Mouse (Mus musculus) liver, postnatal 0 days (tissue): ENCODE data around the gene Cldn14. TPM values are rescaled to one million over a fixed set of nuclear protein-coding genes. Genes with fewer than 3 reads are reported as not detected.

ENCODE experiments used
- ATAC-seq: fragments of 200-750 bp; cut with Nextera tagmentation; 2 replicates; pipeline ENCODE4 v1.8.0; 2017; ENCODE audit warnings: mild to moderate bottlenecking, moderate library complexity
- DNase-seq: peaks from one replicate; pipeline ENCODE4 v3.0.0-alpha.2; 2016
- H3K27ac ChIP-seq: fragments of 300-500 bp; sonication (generic); 2 replicates; pipeline ENCODE4 v1.5.1; 2014; ENCODE audit warnings: antibody characterized with exemption, moderate library complexity, mild to moderate bottlenecking, low read depth
- H3K27me3 ChIP-seq: fragments of 300-500 bp; sonication (generic); 2 replicates; pipeline ENCODE4 v1.6.1; 2014; ENCODE audit warnings: low read length, control low read depth, mixed read lengths; ENCODE audit not compliant: insufficient read depth
- H3K36me3 ChIP-seq: fragments of 300-500 bp; sonication (generic); replicated peaks from 2 replicates; pipeline ENCODE4 v1.6.1; 2014; ENCODE audit warnings: mild to moderate bottlenecking, control low read depth, low read length, moderate library complexity, mixed read lengths; ENCODE audit not compliant: insufficient read depth
- H3K4me1 ChIP-seq: fragments of 300-500 bp; sonication (generic); 2 replicates; pipeline ENCODE4 v1.6.1; 2014; ENCODE audit warnings: antibody characterized with exemption, mild to moderate bottlenecking, control low read depth; ENCODE audit not compliant: insufficient read depth
- H3K4me2 ChIP-seq: fragments of 300-500 bp; sonication (generic); 2 replicates; pipeline ENCODE4 v1.6.1; 2014; ENCODE audit warnings: low read depth, mild to moderate bottlenecking, low read length, moderate library complexity, mixed read lengths
- H3K4me3 ChIP-seq: fragments of 300-500 bp; sonication (generic); 2 replicates; pipeline ENCODE4 v1.5.1; 2014; ENCODE audit warnings: low read depth, low read length
- H3K9ac ChIP-seq: fragments of 300-500 bp; sonication (generic); replicated peaks from 2 replicates; pipeline ENCODE4 v1.6.1; 2014; ENCODE audit warnings: mild to moderate bottlenecking, moderate library complexity
- H3K9me3 ChIP-seq: fragments of 300-500 bp; sonication (generic); 2 replicates; pipeline ENCODE4 v1.6.1; 2016; ENCODE audit warnings: mild to moderate bottlenecking, control low read depth, low read length, mixed read lengths
- CTCF ChIP-seq: sonication (generic); IDR thresholded peaks from 2 replicates; pipeline ENCODE4 v1.5.1; 2016; ENCODE audit warnings: antibody characterized with exemption, low read depth
- EP300 ChIP-seq: IDR thresholded peaks from 2 replicates; pipeline ENCODE4 v1.6.1; 2016; ENCODE audit warnings: antibody characterized with exemption, low read depth, mild to moderate bottlenecking
- WGBS: fragments of 180-500 bp; shearing (Covaris S2); extraction: QIAGEN DNeasy Blood & Tissue Kit; methylation state at CpG from one replicate; pipeline ENCODE4 v1.1.7; 2014; ENCODE audit not compliant: insufficient replicate concordance; 5-methylcytosine and 5-hydroxymethylcytosine counted together
- polyA plus RNA-seq: library from polyadenylated mRNA; unstranded; fragments of >200 nt; fragmentation: Nextera tagmentation; extraction: Ambion mirVana; gene quantifications from 2 replicates; pipeline ENCODE4 v1.2.1, GENCODE M21; 2015

Cldn14 gene
- polyA plus RNA-seq, 1 experiment from 2014 or later, result 8.6 TPM

GRCm38 (mm10) chr16:94011224-94011623 is 2.6 kb upstream of the Cldn14 start:
- Histone ChIP-seq H3K36me3 (no peaks in the 10 kb centered on the region), H3K4me3 (no peak overlapping the region), H3K9me3 (no peaks in the 10 kb centered on the region), H3K27ac (no peak overlapping the region), H3K4me1 (no peaks in the 10 kb centered on the region; the same call in 1 of the 2 replicates), H3K27me3 (no peaks in the 10 kb centered on the region), H3K4me2 (no peak overlapping the region), H3K9ac (no peak overlapping the region)
- no peak for ATAC-seq
- 9% methylated on average over 5 of the region's 5 CpGs for WGBS
- no peak for DNase-seq
- no peak for TF ChIP-seq EP300
- TF ChIP-seq CTCF, result no peak

- H3K27ac ChIP-seq, result no peak overlapping the region
- ATAC-seq (no peak), DNase-seq (no peak)
- 76% methylated on average over 3 of the region's 3 CpGs for WGBS
- H3K9ac ChIP-seq, result no peak overlapping the region
- H3K4me2 ChIP-seq, result no peak overlapping the region
- no peaks in the 10 kb centered on the region for H3K27me3 ChIP-seq
- no peak overlapping the region for H3K4me3 ChIP-seq
- H3K36me3 ChIP-seq, result no peaks in the 10 kb centered on the region
- no peaks in the 10 kb centered on the region for H3K9me3 ChIP-seq
- TF ChIP-seq CTCF (no peak), EP300 (no peak)
- H3K4me1 ChIP-seq, result no peaks in the 10 kb centered on the region; the same call in 1 of the 2 replicates
These were observed 2.0 kb upstream of the Cldn14 start for GRCm38 (mm10) chr16:94010633-94011032.

GRCm38 (mm10) chr16:94010156-94010555 is 1.5 kb upstream of the Cldn14 start:
- no peak overlapping the region for H3K9ac ChIP-seq
- no peak overlapping the region for H3K4me2 ChIP-seq
- WGBS, result 72% methylated on average over 5 of the region's 5 CpGs
- no peaks in the 10 kb centered on the region for H3K36me3 ChIP-seq
- ATAC-seq (no peak), DNase-seq (no peak)
- no peaks in the 10 kb centered on the region; the same call in 1 of the 2 replicates for H3K4me1 ChIP-seq
- no peaks in the 10 kb centered on the region for H3K9me3 ChIP-seq
- no peak for TF ChIP-seq EP300
- TF ChIP-seq CTCF, result no peak
- no peak overlapping the region for H3K4me3 ChIP-seq
- H3K27me3 ChIP-seq, result no peaks in the 10 kb centered on the region
- no peak overlapping the region for H3K27ac ChIP-seq

- TF ChIP-seq CTCF (no peak), EP300 (no peak)
- Histone ChIP-seq H3K9ac (no peak overlapping the region), H3K27me3 (no peaks in the 10 kb centered on the region), H3K9me3 (no peaks in the 10 kb centered on the region), H3K4me2 (no peak overlapping the region), H3K4me3 (no peak overlapping the region), H3K36me3 (no peaks in the 10 kb centered on the region), H3K4me1 (no peaks in the 10 kb centered on the region; the same call in 1 of the 2 replicates), H3K27ac (no peak overlapping the region)
- WGBS, result 45% methylated on average over 5 of the region's 5 CpGs
- ATAC-seq, result no peak
- no peak for DNase-seq
These were observed 719 bp upstream of the Cldn14 start for GRCm38 (mm10) chr16:94009356-94009755.

- Histone ChIP-seq H3K4me3 (no peak overlapping the region), H3K4me2 (no peak overlapping the region), H3K27me3 (no peaks in the 10 kb centered on the region), H3K9ac (no peak overlapping the region), H3K4me1 (no peaks in the 10 kb centered on the region; the same call in 1 of the 2 replicates), H3K27ac (no peak overlapping the region), H3K9me3 (no peaks in the 10 kb centered on the region), H3K36me3 (no peaks in the 10 kb centered on the region)
- 50% methylated on average over 23 of the region's 23 CpGs for WGBS
- ATAC-seq, result no peak
- no peak for TF ChIP-seq CTCF
- TF ChIP-seq EP300, result no peak
- DNase-seq, result no peak
These were observed 1.7 kb downstream of the Cldn14 start for GRCm38 (mm10) chr16:94006706-94007665.

- TF ChIP-seq CTCF, result no peak
- TF ChIP-seq EP300, result no peak
- H3K27me3 ChIP-seq, result no peaks in the 10 kb centered on the region
- no peak overlapping the region for H3K4me2 ChIP-seq
- DNase-seq, result no peak
- H3K9ac ChIP-seq, result no peak overlapping the region
- no peak for ATAC-seq
- no peak overlapping the region for H3K4me3 ChIP-seq
- no peaks in the 10 kb centered on the region for H3K36me3 ChIP-seq
- H3K27ac ChIP-seq, result no peak overlapping the region
- H3K4me1 ChIP-seq, result no peaks in the 10 kb centered on the region
- H3K9me3 ChIP-seq, result no peaks in the 10 kb centered on the region
- 68% methylated on average over 6 of the region's 6 CpGs for WGBS
These were observed 5.2 kb downstream of the Cldn14 start for GRCm38 (mm10) chr16:94003478-94003877.
